Mouse (Mus musculus): ENCODE measurements at regions not wholly inside any gene's neighbourhood (a gene's known extent, or its start where the extent isn't known, plus 50 kb on each side); places are given as distances from the start of the nearest gene placed in this dataset.
"Not testable (repeated sequence)": the region's sequence is repeated elsewhere in the genome, so short reads cannot be mapped to it uniquely, and the experiment has no call there.

- Histone ChIP-seq H3K9me3 (no peaks in the 10 kb centered on the region), H3K9ac (no peak overlapping the region), H3K4me2 (no peak overlapping the region), H3K27ac (no peak overlapping the region), H3K4me3 (replicated peaks) (no peak overlapping the region), H3K36me3 (replicated peaks) (no peaks in the 10 kb centered on the region), H3K4me1 (no peaks in the 10 kb centered on the region), H3K27me3 (no peaks in the 10 kb centered on the region)
- WGBS, result 57% methylated on average over 4 of the region's 4 CpGs
- ATAC-seq (ENCODE audit: low FRiP score), result no peak
Measured at GRCm38 (mm10) chr6:95058017-95058416, 59.0 kb upstream of the Kbtbd8 start.

- Histone ChIP-seq H3K4me2 (no peak overlapping the region), H3K4me1 (no peaks in the 10 kb centered on the region), H3K9ac (no peak overlapping the region), H3K27me3 (no peaks in the 10 kb centered on the region), H3K36me3 (replicated peaks) (no peaks in the 10 kb centered on the region), H3K27ac (no peak overlapping the region), H3K4me3 (replicated peaks) (no peak overlapping the region), H3K9me3 (no peaks in the 10 kb centered on the region)
- ATAC-seq (ENCODE audit: low FRiP score), result no peak
- WGBS, result 96% methylated on average over 2 of the region's 2 CpGs
Measured at GRCm38 (mm10) chr6:95056222-95056621, 60.8 kb upstream of the Kbtbd8 start.

GRCm38 (mm10) chr6:95053717-95054382, 63.2 kb upstream of the Kbtbd8 start:
- Histone ChIP-seq H3K4me3 (replicated peaks) (no peak overlapping the region), H3K27me3 (no peaks in the 10 kb centered on the region), H3K9ac (no peak overlapping the region), H3K9me3 (no peaks in the 10 kb centered on the region), H3K27ac (no peak overlapping the region), H3K4me2 (no peak overlapping the region), H3K4me1 (no peaks in the 10 kb centered on the region), H3K36me3 (replicated peaks) (no peaks in the 10 kb centered on the region)
- 82% methylated on average over 9 of the region's 9 CpGs for WGBS
- no peak for ATAC-seq (ENCODE audit: low FRiP score)

GRCm38 (mm10) chr6:95041351-95041750, 75.7 kb upstream of the Kbtbd8 start:
- 7% methylated on average over 7 of the region's 10 CpGs for WGBS
- H3K4me3 ChIP-seq (replicated peaks); H3K4me2 ChIP-seq; H3K9ac ChIP-seq; H3K27ac ChIP-seq; H3K4me1 ChIP-seq; H3K36me3 ChIP-seq (replicated peaks); H3K27me3 ChIP-seq; ATAC-seq (ENCODE audit: low FRiP score); H3K9me3 ChIP-seq: not testable (repeated sequence)

- WGBS, result 37% methylated on average over 4 of the region's 4 CpGs
- Histone ChIP-seq H3K4me3 (replicated peaks) (no peak overlapping the region), H3K27ac (no peak overlapping the region), H3K4me2 (no peak overlapping the region), H3K27me3 (no peaks in the 10 kb centered on the region), H3K4me1 (peaks cover 14% of the 10 kb centered on the region; the same call in 1 of the 2 replicates), H3K36me3 (replicated peaks) (no peaks in the 10 kb centered on the region), H3K9ac (no peak overlapping the region), H3K9me3 (no peaks in the 10 kb centered on the region)
- ATAC-seq (ENCODE audit: low FRiP score), result no peak
Measured at GRCm38 (mm10) chr6:95024239-95024638, 92.8 kb upstream of the Kbtbd8 start.

GRCm38 (mm10) chr6:95021724-95022123, 95.3 kb upstream of the Kbtbd8 start:
- Histone ChIP-seq H3K4me1 (peaks cover 24% of the 10 kb centered on the region), H3K9me3 (no peaks in the 10 kb centered on the region), H3K4me2 (no peak overlapping the region), H3K4me3 (replicated peaks) (no peak overlapping the region), H3K9ac (no peak overlapping the region), H3K36me3 (replicated peaks) (no peaks in the 10 kb centered on the region), H3K27ac (no peak overlapping the region), H3K27me3 (no peaks in the 10 kb centered on the region)
- WGBS, result 28% methylated on average over 7 of the region's 7 CpGs
- ATAC-seq (ENCODE audit: low FRiP score), result no peak

- no peak overlapping the region for H3K9ac ChIP-seq
- no peaks in the 10 kb centered on the region for H3K27me3 ChIP-seq
- no peak overlapping the region for H3K4me2 ChIP-seq
- H3K9me3 ChIP-seq, result no peaks in the 10 kb centered on the region
- WGBS, result 50% methylated on average over 4 of the region's 4 CpGs
- H3K4me1 ChIP-seq, result peaks cover 23% of the 10 kb centered on the region
- no peak for ATAC-seq (ENCODE audit: low FRiP score)
- H3K4me3 ChIP-seq (replicated peaks), result no peak overlapping the region
- no peak overlapping the region for H3K27ac ChIP-seq
- no peaks in the 10 kb centered on the region for H3K36me3 ChIP-seq (replicated peaks)
Measured at GRCm38 (mm10) chr6:95017911-95018310, 99.1 kb upstream of the Kbtbd8 start.

GRCm38 (mm10) chr6:95017484-95017883, 99.6 kb upstream of the Kbtbd8 start:
- Histone ChIP-seq H3K9me3 (no peaks in the 10 kb centered on the region), H3K4me3 (replicated peaks) (no peak overlapping the region), H3K4me1 (peaks cover 23% of the 10 kb centered on the region), H3K27ac (no peak overlapping the region), H3K27me3 (no peaks in the 10 kb centered on the region), H3K4me2 (no peak overlapping the region), H3K9ac (no peak overlapping the region), H3K36me3 (replicated peaks) (no peaks in the 10 kb centered on the region)
- WGBS, result 72% methylated on average over 3 of the region's 3 CpGs
- no peak for ATAC-seq (ENCODE audit: low FRiP score)

GRCm38 (mm10) chr6:95013096-95013495, 103.9 kb upstream of the Kbtbd8 start:
- no peak overlapping the region for H3K4me3 ChIP-seq (replicated peaks)
- H3K9ac ChIP-seq, result no peak overlapping the region
- H3K27me3 ChIP-seq, result no peaks in the 10 kb centered on the region
- 62% methylated on average over 5 of the region's 5 CpGs for WGBS
- peaks cover 13% of the 10 kb centered on the region for H3K4me1 ChIP-seq
- ATAC-seq (ENCODE audit: low FRiP score), result no peak
- no peak overlapping the region for H3K4me2 ChIP-seq
- H3K9me3 ChIP-seq, result no peaks in the 10 kb centered on the region
- no peaks in the 10 kb centered on the region for H3K36me3 ChIP-seq (replicated peaks)
- no peak overlapping the region for H3K27ac ChIP-seq

- no peak for ATAC-seq (ENCODE audit: low FRiP score)
- no peaks in the 10 kb centered on the region for H3K36me3 ChIP-seq (replicated peaks)
- H3K4me3 ChIP-seq (replicated peaks), result no peak overlapping the region
- no peak overlapping the region for H3K27ac ChIP-seq
- 79% methylated on average over 2 of the region's 2 CpGs for WGBS
- no peaks in the 10 kb centered on the region for H3K9me3 ChIP-seq
- H3K4me2 ChIP-seq, result no peak overlapping the region
- H3K9ac ChIP-seq, result no peak overlapping the region
- H3K4me1 ChIP-seq, result no peaks in the 10 kb centered on the region
- no peaks in the 10 kb centered on the region for H3K27me3 ChIP-seq
Measured at GRCm38 (mm10) chr6:95006485-95006884, 110.6 kb upstream of the Kbtbd8 start.

- Histone ChIP-seq H3K4me1 (no peaks in the 10 kb centered on the region), H3K9ac (no peak overlapping the region), H3K9me3 (no peaks in the 10 kb centered on the region), H3K4me3 (replicated peaks) (no peak overlapping the region), H3K27me3 (no peaks in the 10 kb centered on the region), H3K4me2 (no peak overlapping the region), H3K27ac (no peak overlapping the region), H3K36me3 (replicated peaks) (no peaks in the 10 kb centered on the region)
- ATAC-seq (ENCODE audit: low FRiP score), result no peak
- WGBS, result 67% methylated on average over 3 of the region's 3 CpGs
Measured at GRCm38 (mm10) chr6:95003716-95004115, 113.3 kb upstream of the Kbtbd8 start.

- H3K9ac ChIP-seq, result no peak overlapping the region
Measured at GRCm38 (mm10) chr6:94999562-94999961, 117.5 kb upstream of the Kbtbd8 start.

GRCm38 (mm10) chr6:94999002-94999401, 118.0 kb upstream of the Kbtbd8 start:
- Histone ChIP-seq H3K9me3 (no peaks in the 10 kb centered on the region), H3K9ac (no peak overlapping the region), H3K27me3 (no peaks in the 10 kb centered on the region), H3K4me2 (no peak overlapping the region), H3K4me3 (replicated peaks) (no peak overlapping the region), H3K4me1 (no peaks in the 10 kb centered on the region), H3K27ac (no peak overlapping the region), H3K36me3 (replicated peaks) (no peaks in the 10 kb centered on the region)
- 75% methylated on average over 6 of the region's 6 CpGs for WGBS
- ATAC-seq (ENCODE audit: low FRiP score), result no peak

More at GRCm38 (mm10) chr6:94999562-94999961, 117.5 kb upstream of the Kbtbd8 start:
- Histone ChIP-seq H3K4me2 (no peak overlapping the region), H3K27me3 (no peaks in the 10 kb centered on the region), H3K27ac (no peak overlapping the region), H3K4me1 (no peaks in the 10 kb centered on the region), H3K4me3 (replicated peaks) (no peak overlapping the region), H3K36me3 (replicated peaks) (no peaks in the 10 kb centered on the region), H3K9me3 (no peaks in the 10 kb centered on the region)
- no peak for ATAC-seq (ENCODE audit: low FRiP score)
- 75% methylated on average over 4 of the region's 4 CpGs for WGBS
